Mouse (Mus musculus) CH12.LX (cell line): ENCODE measurements around the gene Sec16a.

ENCODE experiments used
- HCFC1 ChIP-seq: IDR thresholded peaks from 2 replicates; pipeline ENCODE4 v1.6.1; 2012; ENCODE audit warnings: low read depth, mild to moderate bottlenecking, inconsistent platforms, low read length, improper control_type of control experiment
- KAT2A ChIP-seq: IDR thresholded peaks from 2 replicates; pipeline ENCODE4 v1.6.1; 2012; ENCODE audit warnings: low read length, improper control_type of control experiment, inconsistent platforms; ENCODE audit not compliant: insufficient replicate concordance
- MAX ChIP-seq: IDR thresholded peaks from 2 replicates; pipeline ENCODE4 v1.6.1; 2011; ENCODE audit warnings: low read length, improper control_type of control experiment
- ZMIZ1 ChIP-seq: IDR thresholded peaks from 2 replicates; pipeline ENCODE4 v1.6.1; 2012; ENCODE audit warnings: low read depth, mild to moderate bottlenecking, inconsistent platforms, low read length, improper control_type of control experiment
- ZNF384 ChIP-seq: IDR thresholded peaks from 2 replicates; pipeline ENCODE4 v1.6.1; 2012; ENCODE audit warnings: low read depth, low read length, improper control_type of control experiment, inconsistent platforms

DNA sequence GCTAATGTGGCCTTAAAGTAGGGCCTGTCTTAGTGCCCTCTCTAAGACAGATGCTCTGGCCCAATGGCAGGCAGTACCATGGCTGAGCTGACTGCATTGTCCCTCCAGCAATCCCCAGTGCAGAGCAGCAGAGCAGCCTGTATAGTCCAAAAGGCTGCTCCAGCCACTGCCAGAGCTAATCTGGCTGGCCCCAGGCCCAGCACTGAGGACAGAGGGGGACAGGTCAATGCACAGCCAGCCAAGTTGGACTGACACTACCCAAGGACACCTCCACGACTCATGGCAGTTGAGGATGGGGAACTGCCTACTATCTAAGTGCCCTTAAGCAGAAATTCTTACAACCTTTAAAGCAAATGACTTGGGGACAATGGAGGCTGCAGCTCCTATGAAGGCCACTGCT, 76.4 kb downstream of the Sec16a start:
- TF ChIP-seq MAX: no peak
- TF ChIP-seq ZNF384: no peak
- TF ChIP-seq ZMIZ1: no peak
- TF ChIP-seq HCFC1: no peak
- TF ChIP-seq KAT2A: no peak
